Mouse (Mus musculus) C2C12 (cell line): ENCODE measurements at regions not wholly inside any gene's neighbourhood (a gene's known extent, or its start where the extent isn't known, plus 50 kb on each side); places are given as distances from the start of the nearest gene placed in this dataset.

ENCODE experiments used
- H3K27me3 ChIP-seq: one replicate; pipeline ENCODE4 v1.6.1; 2011; ENCODE audit not compliant: control insufficient read depth, insufficient read depth, insufficient read length
- H3K36me3 ChIP-seq: one replicate; pipeline ENCODE4 v1.6.1; 2011; ENCODE audit not compliant: control insufficient read depth, insufficient read depth
- H3K4me3 ChIP-seq: one replicate; pipeline ENCODE4 v1.5.1; 2011; ENCODE audit warnings: mild to moderate bottlenecking, control low read depth; ENCODE audit not compliant: poor library complexity, insufficient read depth, severe bottlenecking
- H3K79me2 ChIP-seq: one replicate; pipeline ENCODE4 v1.6.1; 2011; ENCODE audit not compliant: control insufficient read depth, insufficient read depth
- H3K79me3 ChIP-seq: one replicate; pipeline ENCODE4 v1.6.1; 2011; ENCODE audit warnings: low read depth, control low read depth
- H3ac ChIP-seq: one replicate; pipeline ENCODE3; 2011; ENCODE audit warnings: low read depth; ENCODE audit not compliant: control insufficient read depth, insufficient read length
- CEBPB ChIP-seq: IDR thresholded peaks from one replicate; pipeline ENCODE4 v1.6.1; 2011; ENCODE audit warnings: low read depth, mild to moderate bottlenecking, control low read depth, moderate library complexity
- CTCF ChIP-seq: IDR thresholded peaks from one replicate; pipeline ENCODE4 v1.5.1; 2011; ENCODE audit not compliant: control insufficient read depth, insufficient read depth, insufficient read length
- FOSL1 ChIP-seq: IDR thresholded peaks from one replicate; pipeline ENCODE4 v1.8.0; 2011; ENCODE audit warnings: mild to moderate bottlenecking, low read length; ENCODE audit not compliant: poor library complexity, insufficient read depth, severe bottlenecking
- MAX ChIP-seq: IDR thresholded peaks from one replicate; pipeline ENCODE4 v1.6.1; 2011; ENCODE audit warnings: mild to moderate bottlenecking, control low read depth
- MYOD1 ChIP-seq: IDR thresholded peaks from one replicate; pipeline ENCODE4 v1.6.1; 2011; ENCODE audit warnings: low read depth; ENCODE audit not compliant: control insufficient read depth, insufficient read length
- MYOG ChIP-seq: IDR thresholded peaks from one replicate; pipeline ENCODE4 v1.6.1; 2011; ENCODE audit not compliant: control insufficient read depth, insufficient read length; ENCODE audit errors: extremely low read depth
- USF1 ChIP-seq: IDR thresholded peaks from one replicate; pipeline ENCODE4 v1.6.1; 2011; ENCODE audit warnings: low read depth, mild to moderate bottlenecking, control low read depth, moderate library complexity

- no peaks in the 10 kb centered on the region for H3K79me2 ChIP-seq
- H3K27me3 ChIP-seq = no peaks in the 10 kb centered on the region
- no peaks in the 10 kb centered on the region for H3K36me3 ChIP-seq
- H3K4me3 ChIP-seq = no peak overlapping the region
- H3ac ChIP-seq = no peak overlapping the region
- TF ChIP-seq MYOD1 = no peak
- no peak for TF ChIP-seq CEBPB
- no peak for TF ChIP-seq MAX
- TF ChIP-seq MYOG = no peak
- no peak for TF ChIP-seq CTCF
- no peak for TF ChIP-seq USF1
- no peak for TF ChIP-seq FOSL1
- H3K79me3 ChIP-seq = no peaks in the 10 kb centered on the region
Measured at GRCm38 (mm10) chr10:45811882-45812281, 234.3 kb downstream of the Hace1 start.

GRCm38 (mm10) chr10:45813804-45814203 is 236.2 kb downstream of the Hace1 start:
- TF ChIP-seq USF1 (no peak), CTCF (no peak), MYOD1 (no peak), MAX (no peak), MYOG (no peak)
- H3K4me3 ChIP-seq = no peak overlapping the region
- no peaks in the 10 kb centered on the region for H3K79me3 ChIP-seq
- no peaks in the 10 kb centered on the region for H3K79me2 ChIP-seq
- H3K27me3 ChIP-seq = no peaks in the 10 kb centered on the region
- H3ac ChIP-seq = no peak overlapping the region
- H3K36me3 ChIP-seq = no peaks in the 10 kb centered on the region

GRCm38 (mm10) chr10:45816679-45817078 is 239.1 kb downstream of the Hace1 start:
- no peak for TF ChIP-seq USF1
- no peak for TF ChIP-seq MAX
- no peak for TF ChIP-seq FOSL1
- TF ChIP-seq MYOD1 = no peak
- no peak for TF ChIP-seq MYOG
- TF ChIP-seq CTCF = no peak
- TF ChIP-seq CEBPB = no peak
- no peak overlapping the region for H3K4me3 ChIP-seq
- H3ac ChIP-seq = no peak overlapping the region
- H3K79me3 ChIP-seq = no peaks in the 10 kb centered on the region
- H3K36me3 ChIP-seq = no peaks in the 10 kb centered on the region
- no peaks in the 10 kb centered on the region for H3K27me3 ChIP-seq
- no peaks in the 10 kb centered on the region for H3K79me2 ChIP-seq

GRCm38 (mm10) chr10:45820986-45821655 is 243.5 kb downstream of the Hace1 start:
- no peaks in the 10 kb centered on the region for H3K27me3 ChIP-seq
- TF ChIP-seq MYOD1 = no peak
- TF ChIP-seq USF1 = no peak
- no peak for TF ChIP-seq FOSL1
- TF ChIP-seq MYOG = no peak
- TF ChIP-seq CEBPB = no peak
- TF ChIP-seq MAX = no peak
- no peak for TF ChIP-seq CTCF
- H3K4me3 ChIP-seq = no peak overlapping the region
- no peak overlapping the region for H3ac ChIP-seq
- H3K79me3 ChIP-seq = no peaks in the 10 kb centered on the region
- no peaks in the 10 kb centered on the region for H3K79me2 ChIP-seq
- no peaks in the 10 kb centered on the region for H3K36me3 ChIP-seq

GRCm38 (mm10) chr10:45822251-45822650 is 244.6 kb downstream of the Hace1 start:
- Histone ChIP-seq H3K79me2 (no peaks in the 10 kb centered on the region), H3K79me3 (no peaks in the 10 kb centered on the region), H3K36me3 (no peaks in the 10 kb centered on the region), H3ac (no peak overlapping the region), H3K4me3 (no peak overlapping the region), H3K27me3 (no peaks in the 10 kb centered on the region)
- TF ChIP-seq MYOG (no peak), CTCF (no peak), USF1 (no peak), CEBPB (no peak), MAX (no peak), MYOD1 (no peak), FOSL1 (no peak)

- Histone ChIP-seq H3K36me3 (no peaks in the 10 kb centered on the region), H3K79me3 (no peaks in the 10 kb centered on the region), H3K4me3 (no peak overlapping the region), H3ac (no peak overlapping the region), H3K27me3 (no peaks in the 10 kb centered on the region), H3K79me2 (no peaks in the 10 kb centered on the region)
- TF ChIP-seq FOSL1 = no peak
- TF ChIP-seq CEBPB = no peak
- TF ChIP-seq CTCF = no peak
- no peak for TF ChIP-seq MYOD1
- no peak for TF ChIP-seq MYOG
- no peak for TF ChIP-seq USF1
- TF ChIP-seq MAX = no peak
Measured at GRCm38 (mm10) chr10:45823612-45824011, 246.0 kb downstream of the Hace1 start.
